Mouse (Mus musculus) brain, embryonic 14.5 days (tissue): ENCODE measurements at regions not wholly inside any gene's neighbourhood (a gene's known extent, or its start where the extent isn't known, plus 50 kb on each side); places are given as distances from the start of the nearest gene placed in this dataset.

Experiments
- CTCF ChIP-seq: fragments of 200-500 bp; IDR thresholded peaks from 2 replicates; pipeline ENCODE4 v1.5.1; 2012; ENCODE audit warnings: inconsistent platforms, mild to moderate bottlenecking, moderate library complexity, borderline replicate concordance; ENCODE audit not compliant: insufficient read depth, insufficient read length; ENCODE audit errors: extremely low read depth
- POLR2A ChIP-seq: fragments of 200-500 bp; IDR thresholded peaks from 2 replicates; pipeline ENCODE4 v1.6.1; 2012; ENCODE audit warnings: mild to moderate bottlenecking, inconsistent platforms, borderline replicate concordance; ENCODE audit not compliant: poor library complexity, insufficient read depth, insufficient read length, severe bottlenecking; ENCODE audit errors: extremely low read depth

DNA sequence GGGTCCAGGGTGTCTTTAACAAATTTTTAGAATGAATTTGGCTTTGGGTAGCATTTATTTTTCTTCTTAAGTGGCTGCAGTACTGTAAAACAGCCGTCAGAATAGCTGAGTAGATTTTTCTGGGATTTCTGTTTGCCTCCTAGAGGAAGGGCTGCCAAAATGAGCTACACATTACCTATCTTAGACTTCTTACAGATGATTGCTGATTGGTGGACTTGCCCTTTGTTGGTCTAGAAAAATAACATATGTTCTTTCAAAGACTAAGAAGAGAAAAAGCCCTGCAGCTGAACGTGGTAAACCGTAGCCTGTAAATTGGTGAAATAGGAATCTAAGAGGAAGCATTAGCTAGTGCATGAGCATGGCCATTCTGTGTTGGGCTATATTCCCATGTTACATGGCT lies 276.7 kb upstream of the Mms22l start:
- TF ChIP-seq CTCF (no peak), POLR2A (no peak)
